Mouse (Mus musculus) inflammation-experienced regulatory T-cells, adult 6 months (primary cell): Measurements from ENCODE around the gene Gp9. TPM values are rescaled to one million over a fixed set of nuclear protein-coding genes. Genes with fewer than 3 reads are reported as not detected.

ENCODE experiments used
- ATAC-seq: one replicate; pipeline ENCODE4 v1.8.0; 2017
- polyA plus RNA-seq, 3 experiments: library from polyadenylated mRNA; unstranded; fragments of 100-300 nt; shearing (Covaris generic); gene quantifications; one replicate each; pipeline ENCODE4 v1.2.1; 2017

Gp9 gene
- polyA plus RNA-seq, 3 experiments from 2014 or later: 0.41 TPM; not detected in 2

DNA sequence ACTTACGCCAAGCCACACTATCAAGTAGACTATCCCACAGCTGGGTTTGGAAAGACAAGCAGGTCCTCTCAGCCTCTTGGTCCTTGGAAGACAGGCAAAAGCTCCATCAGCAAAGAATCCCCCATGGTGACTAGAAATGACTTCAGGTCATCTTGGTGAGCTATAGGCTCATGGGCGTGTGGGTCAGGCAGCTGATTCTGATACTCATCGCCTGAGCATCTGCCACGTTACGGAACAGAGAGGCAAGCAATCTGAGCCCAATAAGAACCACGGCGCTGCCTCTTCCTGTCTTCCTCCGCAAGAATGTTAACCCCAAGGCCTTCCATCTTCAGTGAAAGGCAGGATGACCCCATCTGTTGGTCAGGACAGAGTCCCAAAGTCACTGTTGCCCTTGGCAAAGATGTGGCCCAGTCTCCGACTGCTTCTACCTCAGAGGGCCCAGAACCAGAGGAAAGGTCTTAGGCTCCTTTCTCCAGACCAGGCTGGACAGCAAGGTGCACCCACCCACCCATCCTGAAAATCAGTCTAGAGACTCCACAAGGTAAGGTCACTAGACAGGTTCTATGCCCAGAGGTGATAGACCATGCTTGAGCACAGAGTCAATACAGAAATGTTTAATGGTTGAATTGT is 10.5 kb downstream of the Gp9 start:
- no peak for ATAC-seq

GRCm38 (mm10) chr6:87788896-87789587 is 11.2 kb downstream of the Gp9 start:
- no peak for ATAC-seq

GRCm38 (mm10) chr6:87789791-87790190 is 11.9 kb downstream of the Gp9 start:
- ATAC-seq: no peak

- no peak for ATAC-seq
Observed at GRCm38 (mm10) chr6:87790779-87791480, 13.1 kb downstream of the Gp9 start.

GRCm38 (mm10) chr6:87791826-87792225 is 14.0 kb downstream of the Gp9 start:
- no peak for ATAC-seq

- ATAC-seq: no peak
Observed at GRCm38 (mm10) chr6:87793821-87794510, 16.1 kb downstream of the Gp9 start.

DNA sequence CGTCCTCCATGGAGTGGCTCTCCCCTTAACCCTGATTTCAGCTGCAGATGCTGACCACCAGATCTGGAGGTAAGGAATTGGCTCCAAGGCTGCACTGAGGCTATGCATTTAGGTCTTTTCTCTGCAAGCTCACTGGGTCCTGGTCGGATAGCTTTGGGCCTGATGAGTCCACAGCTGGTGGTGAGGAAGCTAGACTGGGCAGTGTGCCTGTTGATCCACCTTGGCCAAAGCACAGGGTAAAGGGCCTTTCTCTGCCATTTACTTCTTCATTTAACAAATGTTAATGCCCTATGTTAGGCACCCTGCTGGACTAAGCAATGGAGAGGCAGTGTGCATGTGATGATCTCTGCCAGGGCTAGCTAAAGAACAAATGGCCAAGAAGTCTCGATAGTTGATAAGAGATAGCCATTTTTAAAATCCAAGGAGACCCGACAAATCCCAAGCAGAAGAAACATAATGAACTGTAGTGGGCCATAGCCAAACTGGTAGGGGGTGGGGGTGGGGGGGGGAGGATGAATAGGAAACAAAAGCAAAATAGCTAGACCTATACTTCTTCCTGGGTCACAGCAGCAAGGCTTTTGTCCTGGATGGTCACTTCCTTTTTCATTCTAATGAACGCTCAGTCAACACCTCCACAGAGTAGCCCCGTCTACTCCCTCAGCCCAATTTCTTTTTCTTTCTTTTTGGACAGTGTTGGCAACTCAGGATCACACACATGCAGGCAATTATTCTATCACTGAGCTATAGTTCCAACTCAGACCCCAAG is 17.7 kb downstream of the Gp9 start:
- ATAC-seq: no peak

- ATAC-seq: no peak
Observed at GRCm38 (mm10) chr6:87796251-87796880, 18.5 kb downstream of the Gp9 start.

DNA sequence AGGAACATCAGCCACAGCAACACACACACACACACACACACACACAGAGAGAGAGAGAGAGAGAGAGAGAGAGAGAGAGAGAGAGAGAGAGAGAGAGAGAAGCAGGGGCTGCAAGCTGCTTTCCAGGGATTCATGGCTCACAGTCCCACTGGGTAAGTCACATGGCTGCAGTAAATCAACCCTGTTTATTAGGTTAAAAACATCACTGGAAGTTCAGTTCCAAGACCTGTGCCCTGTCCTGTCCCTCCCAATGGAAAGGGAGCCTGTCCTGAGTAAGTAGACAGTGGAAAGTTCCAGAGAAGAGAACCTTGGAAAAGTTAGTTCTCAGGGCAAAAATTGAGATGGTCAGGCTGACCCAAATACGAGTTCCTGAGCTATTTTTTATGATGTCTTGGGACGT is 19.4 kb downstream of the Gp9 start:
- no peak for ATAC-seq

DNA sequence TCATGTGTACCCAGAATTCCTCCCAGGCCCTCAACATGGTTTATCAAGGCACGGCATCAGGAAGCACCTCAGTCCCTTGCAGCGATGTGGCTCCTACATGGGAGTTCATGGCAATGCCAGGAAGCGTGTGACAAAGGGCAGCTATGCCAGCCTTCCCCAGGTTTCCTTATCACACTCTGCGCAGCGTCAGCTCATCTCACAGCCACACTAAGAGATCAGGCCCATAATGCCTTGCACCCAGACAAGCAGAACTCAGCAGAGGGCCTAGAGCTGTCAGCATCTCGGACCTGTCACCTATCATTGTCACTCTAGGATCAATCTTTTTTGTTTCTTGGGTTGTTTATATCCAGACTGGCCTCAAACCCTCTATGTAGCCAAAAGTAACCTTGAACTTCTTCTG is 21.7 kb downstream of the Gp9 start:
- ATAC-seq: no peak

DNA sequence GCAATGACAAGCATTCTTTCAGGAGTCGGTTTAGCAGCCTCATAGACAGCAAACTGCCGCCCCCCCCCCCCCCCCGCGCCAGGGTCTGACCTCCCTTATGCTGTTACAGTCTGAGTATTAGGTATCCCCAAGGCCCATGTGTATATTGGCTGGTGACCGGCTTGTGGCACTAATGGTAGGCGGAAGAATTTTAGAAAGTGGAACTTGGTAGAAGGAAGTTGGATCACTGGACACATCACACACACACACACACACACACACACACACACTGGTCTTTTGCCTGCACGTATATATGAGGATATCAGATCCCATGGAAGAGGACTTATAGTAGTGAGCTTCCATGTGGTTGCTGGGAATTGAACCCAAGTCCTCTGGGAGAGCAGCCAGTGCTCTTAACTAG is 24.6 kb downstream of the Gp9 start:
- ATAC-seq: no peak

GRCm38 (mm10) chr6:87804036-87804435 is 26.2 kb downstream of the Gp9 start:
- ATAC-seq: no peak

- ATAC-seq: no peak
Observed at GRCm38 (mm10) chr6:87804886-87805285, 27.0 kb downstream of the Gp9 start.

- no peak for ATAC-seq
Observed at GRCm38 (mm10) chr6:87805448-87805847, 27.6 kb downstream of the Gp9 start.

GRCm38 (mm10) chr6:87806028-87806427 is 28.2 kb downstream of the Gp9 start:
- no peak for ATAC-seq

- ATAC-seq: no peak
Observed at GRCm38 (mm10) chr6:87806857-87807256, 29.0 kb downstream of the Gp9 start.

DNA sequence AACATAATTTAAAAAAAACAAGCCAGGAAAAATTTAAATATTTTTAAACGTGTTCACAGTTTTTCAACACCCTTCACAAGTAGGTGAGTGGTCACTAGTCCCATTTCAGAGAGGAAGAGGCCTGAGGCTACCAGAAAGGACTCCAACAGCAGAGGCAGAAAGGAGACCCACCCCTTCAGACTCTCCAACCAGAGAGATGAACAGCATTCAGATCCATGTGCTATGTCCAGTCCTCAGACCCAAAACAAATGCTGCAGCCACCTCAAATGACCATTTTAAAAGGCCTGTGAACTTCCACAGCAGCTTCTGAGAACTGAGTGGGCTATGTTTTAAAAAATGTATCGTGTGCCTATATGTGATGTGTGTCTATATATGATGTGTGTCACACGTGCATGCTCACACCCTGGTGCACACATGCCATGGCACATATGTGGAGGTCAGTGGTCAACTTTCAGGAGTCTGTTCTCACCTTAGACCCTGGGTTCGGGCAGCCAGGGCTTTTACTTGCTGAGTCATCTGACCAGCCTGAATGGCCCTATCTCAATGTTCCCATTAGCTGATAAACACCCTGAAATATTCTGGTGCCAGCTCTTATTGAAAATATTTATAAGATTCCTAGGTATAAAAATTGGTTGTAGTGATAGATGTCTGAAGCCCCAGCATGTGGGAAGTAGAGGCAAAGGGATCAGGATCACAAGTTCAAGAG is 30.0 kb downstream of the Gp9 start:
- no peak for ATAC-seq

DNA sequence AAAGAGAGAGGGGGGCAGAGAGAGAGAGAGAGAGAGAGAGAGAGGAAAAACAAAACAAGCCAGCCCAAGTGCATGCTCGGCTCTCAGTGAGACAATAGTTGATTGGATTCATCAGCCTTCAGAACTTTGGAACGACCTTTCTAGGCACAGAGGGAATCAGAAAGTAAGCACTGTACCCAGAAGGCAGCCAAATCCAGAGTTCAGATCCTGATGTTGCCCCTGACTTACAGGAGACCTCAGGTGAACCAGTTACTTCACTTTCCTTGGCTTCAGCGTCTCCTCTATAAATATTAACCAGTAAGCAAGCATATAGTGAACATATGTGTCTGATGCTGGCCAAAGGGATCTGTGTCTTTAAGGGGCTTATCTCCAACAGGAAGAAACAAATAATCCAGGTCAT is 30.6 kb downstream of the Gp9 start:
- ATAC-seq: no peak

DNA sequence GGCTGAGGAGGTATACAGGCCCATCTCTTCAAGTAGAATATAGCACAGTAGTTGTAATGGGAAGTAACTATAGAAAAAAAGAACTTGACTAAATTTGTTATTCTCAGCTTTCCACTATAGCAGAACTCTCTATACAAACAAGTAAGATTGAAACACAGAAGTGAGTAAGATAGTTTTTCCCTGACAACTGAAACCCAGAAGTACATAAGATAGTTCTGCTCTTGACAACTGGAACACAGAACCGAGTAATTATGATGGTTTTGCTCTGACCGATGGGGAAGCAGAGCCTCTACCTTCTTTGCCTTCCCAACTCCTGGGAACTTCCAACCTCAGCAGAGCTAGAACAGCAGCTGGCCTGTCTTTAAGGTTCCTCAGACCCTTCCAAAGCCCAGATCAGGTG is 31.3 kb downstream of the Gp9 start:
- ATAC-seq: no peak

DNA sequence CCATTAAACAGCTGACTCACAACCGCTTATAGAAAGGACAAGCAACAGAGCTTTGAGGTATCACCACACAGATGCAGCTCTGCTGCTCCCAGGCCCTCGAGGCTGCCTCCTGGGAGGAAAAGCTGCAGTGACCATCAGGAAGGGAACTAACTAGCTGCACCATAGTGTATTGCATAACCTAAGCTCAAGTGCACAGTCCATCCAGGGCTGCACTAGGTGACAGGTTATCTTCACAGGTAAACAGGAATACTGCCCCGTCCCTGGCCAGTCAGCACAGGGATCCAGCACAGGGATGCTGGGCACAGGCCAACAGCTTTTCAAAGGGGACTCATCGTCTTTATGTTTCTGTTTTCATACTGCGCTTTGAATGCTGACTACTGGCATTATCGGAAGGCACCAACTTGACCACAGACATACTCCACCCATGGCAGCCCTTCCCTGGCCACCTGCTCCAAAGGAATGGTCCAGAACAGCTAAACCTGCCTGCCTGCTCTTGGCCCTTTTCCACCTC is 31.8 kb downstream of the Gp9 start:
- no peak for ATAC-seq

- ATAC-seq: no peak
Observed at GRCm38 (mm10) chr6:87810311-87810710, 32.4 kb downstream of the Gp9 start.
